Mouse (Mus musculus) mouse trophoblast stem cell (cell line): ENCODE measurements around the gene Helb.

Experiments
- in situ Hi-C, 2 experiments: fragments of 300-500 bp; cut with MseI, MboI; formaldehyde crosslinking; loops; 2 replicates in 1 of 2; 3 replicates in 1 of 2; pipeline ENCODE4 v1.15.1; 2025

Helb gene

GRCm38 (mm10) chr10:120095136-120095535, 17.7 kb downstream of the Helb start:
- in situ Hi-C loops, result no loop called here

- in situ Hi-C loops, result no loop called here
Measured at GRCm38 (mm10) chr10:120092548-120092947, 20.2 kb downstream of the Helb start.

- in situ Hi-C loops, result no loop called here
Measured at GRCm38 (mm10) chr10:120077850-120078249, 34.9 kb downstream of the Helb start.

GRCm38 (mm10) chr10:120066319-120066718, 46.5 kb downstream of the Helb start:
- in situ Hi-C loops, result no loop called here

- in situ Hi-C loops, result no loop called here
Measured at GRCm38 (mm10) chr10:120064424-120064823, 48.4 kb downstream of the Helb start.

- in situ Hi-C loops, result no loop called here
Measured at GRCm38 (mm10) chr10:120061238-120062130, 51.3 kb downstream of the Helb start.

GRCm38 (mm10) chr10:120060579-120061237, 52.1 kb downstream of the Helb start:
- in situ Hi-C loops, result no loop called here

- in situ Hi-C loops, result no loop called here
Measured at GRCm38 (mm10) chr10:120044714-120045234, 68.0 kb downstream of the Helb start.

- in situ Hi-C loops, result no loop called here
Measured at GRCm38 (mm10) chr10:120044237-120044636, 68.5 kb downstream of the Helb start.

GRCm38 (mm10) chr10:120038194-120038593, 74.6 kb downstream of the Helb start:
- in situ Hi-C loops, result no loop called here

- in situ Hi-C loops, result no loop called here
Measured at GRCm38 (mm10) chr10:120035824-120036223, 77.0 kb downstream of the Helb start.

GRCm38 (mm10) chr10:120035211-120035733, 77.5 kb downstream of the Helb start:
- in situ Hi-C loops, result no loop called here

GRCm38 (mm10) chr10:120033866-120034265, 78.9 kb downstream of the Helb start:
- in situ Hi-C loops, result no loop called here
